In genomic region chr5:92043783-92044182, GRCm38 (mm10) we compare ENCODE assay signal across 8 mouse cellular contexts. TPM values are rescaled to one million over a fixed set of nuclear protein-coding genes. Genes with fewer than 3 reads are reported as not detected.
DNase-seq lines count a peak whose midpoint lies in the region; ATAC-seq and TF ChIP-seq lines count a peak whose summit lies in the region.
"Had no signal": no experiment of that assay in that cellular context is flagged by ENCODE, and none has a peak within 500 bp of the region (broad histone marks: within the 10 kb centered on the region; RNA-seq: fewer than 3 reads in every experiment).

Gene Cdkl2, minus strand, starts transcription at chr5:92043883.

- no peak for TF ChIP-seq CTCF in liver, adult 2 months (IDR thresholded peaks at IDR 0.05; ENCODE audit: low read depth, low read length)

- peak within 1 kb of the TSS; percentile 95 for H3K4me2 ChIP-seq in neural tube, embryonic 14.5 days (ENCODE audit: low read depth, low read length)

- H3K9ac ChIP-seq in liver, adult 2 months (ENCODE audit: low read depth, low read length), result peak within 1 kb of the TSS; percentile 74
- peak within 1 kb of the TSS; percentile 54 for H3K9ac ChIP-seq in neural tube, embryonic 14.5 days (replicated peaks; ENCODE audit: low read depth, low read length)

- no peak for TF ChIP-seq POLR2A in liver, adult 2 months (IDR thresholded peaks at IDR 0.05; ENCODE audit: extremely low read depth, insufficient read depth, low read length)

- H3K27me3 ChIP-seq in liver, adult 2 months (ENCODE audit: control insufficient read depth, insufficient read depth, low read length), result no peaks in the 10 kb centered on the region
- H3K27me3 ChIP-seq in forebrain, embryonic 10.5 days (ENCODE audit: poor library complexity, severe bottlenecking), result peaks cover 41% of the 10 kb centered on the region
- no peaks in the 10 kb centered on the region for H3K27me3 ChIP-seq in neural tube, embryonic 14.5 days (ENCODE audit: control insufficient read depth, insufficient read depth, low read length)

- H3K36me3 ChIP-seq in liver, adult 2 months (ENCODE audit: control insufficient read depth, insufficient read depth, low read length), result no peaks in the 10 kb centered on the region; the same call in 1 of the 2 replicates
- H3K36me3 ChIP-seq in forebrain, embryonic 10.5 days (replicated peaks), result no peaks in the 10 kb centered on the region
- no peaks in the 10 kb centered on the region for H3K36me3 ChIP-seq in neural tube, embryonic 14.5 days (ENCODE audit: control insufficient read depth, insufficient read depth, low read length)

- no peaks in the 10 kb centered on the region; the same call in 1 of the 2 replicates for H3K4me1 ChIP-seq in liver, adult 2 months (ENCODE audit: control insufficient read depth, insufficient read depth, low read length)
- peaks cover 13% of the 10 kb centered on the region for H3K4me1 ChIP-seq in forebrain, embryonic 10.5 days
- no peaks in the 10 kb centered on the region for H3K4me1 ChIP-seq in neural tube, embryonic 14.5 days (ENCODE audit: control insufficient read depth, insufficient read depth, low read length)

- 88% methylated on average over 4 of the region's 4 CpGs for WGBS in liver, adult 2 months
- 74% methylated on average over 4 of the region's 4 CpGs for WGBS in forebrain, embryonic 10.5 days
- WGBS in neural tube, embryonic 14.5 days, result 66% methylated on average over 4 of the region's 4 CpGs

- no peaks in the 10 kb centered on the region for H3K9me3 ChIP-seq in forebrain, embryonic 10.5 days
- no peaks in the 10 kb centered on the region for H3K9me3 ChIP-seq in neural tube, embryonic 14.5 days (ENCODE audit: control insufficient read depth, low read length)

- intact Hi-C loops in left cerebral cortex, postnatal 10 days (cut with DNase I), result no loop called here

- DNase-seq in liver, adult 2 months (ENCODE audit: extremely low read depth, low read depth, low spot score), result no peak
- DNase-seq in liver, result no peak
- no peak for DNase-seq in forebrain, embryonic 10.5 days (ENCODE audit: extremely low spot score, low spot score)
- no peak for DNase-seq in left cerebral cortex, postnatal 10 days (ENCODE audit: extremely low spot score in 1 of 2, low spot score in 2 of 2)
- no peak for DNase-seq in natural killer cell, adult 2 months (ENCODE audit: low spot score in 2 of 2)
- no peak for DNase-seq in cerebellum, adult 18-20 months
- DNase-seq: cerebellum, postnatal 36 days had no signal

- peak within 1 kb of the TSS; percentile 83 for H3K27ac ChIP-seq in liver, adult 2 months (replicated peaks; ENCODE audit: insufficient read depth, low read depth, low read length)
- H3K27ac ChIP-seq in forebrain, embryonic 10.5 days, result 0 out of 2 replicates have a peak within 1 kb of the TSS, but pooled peaks have one; percentile 48
- no peak within 1 kb of the TSS for H3K27ac ChIP-seq in neural tube, embryonic 14.5 days (ENCODE audit: low read depth, low read length)

- H3K79me2 ChIP-seq in liver, adult 2 months (ENCODE audit: control insufficient read depth, insufficient read depth, low read length), result no peaks in the 10 kb centered on the region

- no peak for ATAC-seq in neural tube, embryonic 14.5 days (ENCODE audit: low read depth)

- peak within 1 kb of the TSS; percentile 75 for H3K4me3 ChIP-seq in liver, adult 2 months (ENCODE audit: insufficient read depth, low read depth, low read length)
- peak within 1 kb of the TSS; percentile 85 for H3K4me3 ChIP-seq in forebrain, embryonic 10.5 days
- peak within 1 kb of the TSS; percentile 75 for H3K4me3 ChIP-seq in neural tube, embryonic 14.5 days (ENCODE audit: low read depth, low read length)

RNA-seq across cellular contexts. Expression of gene Cdkl2, which starts in this region (rescaled TPM):
- total RNA-seq in liver, adult 2 months (2014; rRNA removed), result 2.9 and 3.7 TPM in 2 replicates
- 0.66 and 0.69 TPM in 2 replicates for polyA plus RNA-seq in liver, adult 2 months (2012; rRNA removed)
- polyA plus RNA-seq in forebrain, embryonic 10.5 days (2016; fragmentation: Nextera tagmentation; extraction: Ambion mirVana), result 0.15 and 0.35 TPM in 2 replicates
- total RNA-seq in left cerebral cortex, postnatal 10 days (2021), result 10 to 100 TPM; 91.8 to 96.6 TPM
- 11.1 and 15.3 TPM in 2 replicates for polyA plus RNA-seq in neural tube, embryonic 14.5 days (2014; fragmentation: Nextera tagmentation; extraction: Ambion mirVana)

Comparison
In these comparisons a context has a peak if more than half of its experiments do, and no peak if none do; other contexts are left out.
1. RNA of gene Cdkl2 (total RNA-seq): 91.8 to 96.6 TPM in left cerebral cortex, postnatal 10 days; 2.9 to 3.7 TPM in liver, adult 2 months; every median in the first group is over 10 times any median in the second.
2. Peak in every context shown above with its lines, with median percentiles within 50 percentile points of each other: H3K4me3 ChIP-seq.